Mouse (Mus musculus) ES-E14 (cell line): ENCODE data around the gene Sod3.

Experiments used
- HCFC1 ChIP-seq: IDR thresholded peaks from 2 replicates; pipeline ENCODE4 v1.6.1; 2012; ENCODE audit warnings: low read length, inconsistent platforms, borderline replicate concordance; ENCODE audit not compliant: insufficient read depth
- ZC3H11A ChIP-seq: IDR thresholded peaks from 2 replicates; pipeline ENCODE4 v1.6.1; 2012; ENCODE audit warnings: low read depth, mild to moderate bottlenecking, inconsistent platforms, low read length, borderline replicate concordance

- no peak for TF ChIP-seq ZC3H11A
- TF ChIP-seq HCFC1: no peak
Measured at GRCm38 (mm10) chr5:52358120-52358519, 5.5 kb upstream of the Sod3 start.
